Mouse (Mus musculus) cerebellum, adult 18-20 months (tissue): ENCODE results near the gene Plk1.

Experiments
- DNase-seq, 2 experiments: peaks; one replicate each; pipeline ENCODE4 v3.0.0; 2021

The Plk1 gene

DNA sequence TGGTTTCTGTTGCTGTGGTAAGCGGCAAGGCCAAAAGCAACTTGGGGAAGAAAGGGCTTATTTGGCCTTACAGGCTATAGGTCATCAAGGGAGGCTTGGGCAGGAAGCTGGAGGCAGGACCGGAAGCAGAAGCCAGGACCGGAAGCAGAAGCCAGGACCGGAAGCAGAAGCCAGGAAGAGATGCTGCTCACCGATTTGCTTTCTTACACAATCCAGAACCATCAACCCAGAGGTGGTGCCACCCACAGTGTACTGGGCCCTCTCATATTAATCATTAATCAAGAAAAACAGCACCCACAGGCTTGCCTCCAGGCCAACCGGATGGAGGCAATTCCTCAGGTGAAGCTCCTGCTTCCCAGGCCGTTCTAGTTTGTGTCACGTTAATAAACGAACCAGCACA, 37.5 kb downstream of the Plk1 start:
- no peak for DNase-seq

DNA sequence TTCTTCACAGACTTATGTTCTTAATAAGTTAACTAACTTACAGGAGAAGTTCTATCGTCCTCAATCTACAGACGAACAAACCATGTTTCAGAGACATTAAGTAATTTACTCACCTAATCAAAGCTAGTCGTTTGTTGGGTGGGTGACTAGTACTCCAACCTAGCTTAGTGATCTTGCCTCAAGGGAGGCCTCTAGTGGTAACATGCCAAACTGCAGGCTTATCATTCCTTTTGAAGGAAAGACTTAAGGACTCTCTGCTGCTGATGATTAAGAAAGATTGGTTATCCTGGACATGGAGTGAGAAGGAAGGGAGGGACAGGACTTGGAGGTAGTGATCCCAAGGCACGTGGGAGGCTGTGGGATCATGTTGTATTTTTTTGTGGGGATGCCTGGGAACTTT, 38.1 kb downstream of the Plk1 start:
- DNase-seq: peak; percentile 41 to 51

DNA sequence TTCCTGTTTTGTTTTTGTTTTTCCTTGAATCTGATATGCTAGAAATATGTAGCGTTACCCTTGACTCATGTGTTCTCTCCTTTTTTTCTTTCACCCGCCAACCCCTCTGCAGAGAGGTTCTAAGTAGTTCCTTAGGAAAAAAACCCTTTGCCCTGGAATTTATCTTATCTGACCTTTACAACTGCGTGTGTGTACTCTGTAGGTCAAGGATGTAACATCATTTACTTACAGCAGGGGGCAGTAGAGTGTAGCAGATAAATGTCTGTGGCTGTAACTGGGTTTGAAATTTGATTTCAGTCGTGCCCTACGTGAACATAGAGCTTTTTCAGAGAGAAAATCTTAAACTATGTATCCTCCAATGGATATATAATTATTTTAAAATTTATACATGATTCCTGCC, 40.1 kb downstream of the Plk1 start:
- peak; percentile 24 to 29 for DNase-seq

DNA sequence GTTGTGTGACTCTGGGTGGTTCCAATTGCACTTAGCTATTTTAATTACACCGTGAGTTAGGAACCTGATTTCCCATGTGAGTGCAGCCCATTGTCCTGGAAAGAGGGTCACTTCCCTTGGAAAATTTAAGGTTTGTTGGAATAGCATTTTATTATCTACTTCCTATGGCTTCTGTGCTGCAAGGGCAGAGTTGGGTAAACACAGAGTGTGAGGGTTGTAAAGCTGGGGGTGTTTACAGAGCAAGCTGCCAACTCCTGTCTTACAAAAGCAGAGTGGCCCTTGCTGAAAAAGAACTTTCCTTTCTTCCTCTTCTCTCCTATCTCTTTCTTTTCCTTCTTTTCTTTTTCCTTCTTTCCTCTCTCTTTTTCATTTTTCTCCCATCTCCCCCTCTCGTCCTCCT, 44.7 kb downstream of the Plk1 start:
- no peak for DNase-seq

DNA sequence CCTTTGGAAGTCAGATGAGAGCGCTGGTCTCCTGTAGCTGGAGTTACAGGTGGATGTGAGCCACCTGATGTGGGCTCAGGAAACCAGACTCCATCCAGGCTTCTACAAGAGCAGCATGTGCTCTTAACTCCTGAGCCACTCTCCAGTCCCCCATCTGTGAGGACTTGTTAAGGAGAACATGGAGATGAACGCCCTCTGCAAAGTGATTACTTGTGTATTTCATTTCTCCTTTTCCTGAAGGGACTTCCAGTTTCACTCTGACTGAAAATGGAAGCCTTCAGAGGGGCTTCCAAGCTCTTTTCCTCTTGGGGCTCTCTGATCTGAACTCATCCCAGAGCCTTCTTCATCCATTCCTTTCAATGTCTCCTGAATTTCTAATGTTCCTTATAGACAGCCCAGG, 46.9 kb downstream of the Plk1 start:
- no peak for DNase-seq

DNA sequence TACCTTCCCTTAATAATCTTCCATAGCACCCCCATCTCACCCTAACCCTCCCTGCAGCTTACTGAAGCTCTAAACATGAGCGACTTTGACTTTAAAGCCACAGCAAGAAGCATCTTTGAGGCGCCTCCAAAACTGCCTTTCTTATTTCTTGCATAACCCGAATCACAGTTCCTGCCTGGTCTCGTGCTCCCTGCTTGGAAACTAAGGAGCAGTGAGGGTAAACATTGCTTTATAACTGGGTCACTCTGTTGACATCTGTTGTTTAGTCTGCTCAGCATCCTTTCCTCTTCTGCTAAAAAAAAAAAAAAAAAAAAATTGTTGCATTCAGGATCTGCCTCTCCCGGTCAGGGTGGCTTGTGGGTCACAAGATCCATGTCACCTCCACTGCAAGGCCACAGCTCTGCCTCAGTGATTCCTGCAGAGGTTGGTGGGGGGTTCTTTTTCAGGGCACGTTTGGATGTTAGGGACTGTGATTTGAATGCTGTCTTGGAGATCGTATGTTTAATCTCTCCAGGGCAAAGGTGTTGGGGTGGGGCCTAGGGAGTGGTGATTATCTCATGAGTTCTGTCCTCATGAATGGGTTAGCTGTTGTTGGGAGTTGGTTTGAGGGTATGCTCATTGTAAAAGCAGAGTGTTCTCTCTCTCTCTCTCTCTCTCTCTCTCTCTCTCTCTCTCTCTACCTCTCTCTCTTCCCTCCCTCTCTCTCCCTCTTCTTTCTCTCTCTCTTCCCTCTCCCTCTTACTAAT, 49.2 kb downstream of the Plk1 start:
- DNase-seq: no peak

DNA sequence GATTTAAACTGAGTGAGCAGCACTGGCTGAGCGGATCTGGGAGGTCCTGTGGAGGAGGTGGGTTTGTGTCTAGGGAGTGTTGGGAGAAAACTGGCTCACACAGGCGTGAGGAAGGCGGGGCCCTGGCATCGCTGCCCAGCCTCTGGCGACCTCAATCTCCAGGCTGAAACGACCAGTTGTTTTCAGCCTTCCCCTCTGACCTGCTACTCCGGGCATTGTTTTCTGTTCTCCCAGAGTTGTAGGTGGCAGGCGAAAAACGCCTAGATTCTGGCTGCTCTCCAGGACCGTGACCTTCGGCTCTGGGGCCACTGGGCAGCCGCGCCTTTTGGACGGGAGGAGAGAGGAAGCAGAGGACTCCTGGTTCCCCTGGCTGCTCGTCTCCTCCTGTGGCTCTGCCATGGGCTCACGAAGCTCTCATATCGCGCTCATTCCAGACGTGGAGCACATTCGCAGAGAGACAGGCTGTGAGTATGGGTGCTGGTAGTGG, 60.1 kb downstream of the Plk1 start, which contains the start of gene Chp2:
Gene Chp2 (plus strand): TSS at position 182 of the 487 bp plus-strand sequence.
- no peak for DNase-seq
